Mouse (Mus musculus): ENCODE measurements at regions not wholly inside any gene's neighbourhood (a gene's known extent, or its start where the extent isn't known, plus 50 kb on each side); places are given as distances from the start of the nearest gene placed in this dataset.

GRCm38 (mm10) chr5:44917173-44917815, 117.8 kb upstream of the Ldb2 start:
- H3K4me3 ChIP-seq = peak overlapping the region; percentile 39
- TF ChIP-seq CTCF (IDR thresholded peaks at IDR 0.05) = no peak
- DNase-seq = no peak
- H3K27ac ChIP-seq = no peak overlapping the region
- intact Hi-C loops (cut with DNase I) = no loop called here

DNA sequence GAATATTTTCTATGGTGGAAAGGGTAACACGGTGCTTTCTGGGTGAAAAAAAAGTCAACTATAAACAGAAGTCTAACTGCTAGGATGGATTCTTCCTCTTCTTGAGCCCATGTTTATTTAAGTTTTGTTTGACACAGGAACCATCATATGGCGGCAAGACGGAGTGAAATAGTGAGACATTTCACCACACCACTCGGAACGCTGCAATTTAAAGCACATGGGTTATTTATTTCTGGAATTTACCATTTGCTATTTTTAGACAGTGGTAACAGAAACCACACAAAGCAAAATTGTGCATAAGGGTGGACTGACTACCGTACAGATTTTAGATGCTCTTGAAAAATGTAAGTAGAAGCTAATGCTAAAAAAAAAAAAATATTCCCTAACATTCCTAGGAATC, 103.1 kb upstream of the Ldb2 start:
- no peak for TF ChIP-seq CTCF (IDR thresholded peaks at IDR 0.05)
- Histone ChIP-seq H3K4me3 (no peak overlapping the region), H3K27ac (no peak overlapping the region)
- DNase-seq = no peak
- intact Hi-C loops (cut with DNase I) = no loop called here

DNA sequence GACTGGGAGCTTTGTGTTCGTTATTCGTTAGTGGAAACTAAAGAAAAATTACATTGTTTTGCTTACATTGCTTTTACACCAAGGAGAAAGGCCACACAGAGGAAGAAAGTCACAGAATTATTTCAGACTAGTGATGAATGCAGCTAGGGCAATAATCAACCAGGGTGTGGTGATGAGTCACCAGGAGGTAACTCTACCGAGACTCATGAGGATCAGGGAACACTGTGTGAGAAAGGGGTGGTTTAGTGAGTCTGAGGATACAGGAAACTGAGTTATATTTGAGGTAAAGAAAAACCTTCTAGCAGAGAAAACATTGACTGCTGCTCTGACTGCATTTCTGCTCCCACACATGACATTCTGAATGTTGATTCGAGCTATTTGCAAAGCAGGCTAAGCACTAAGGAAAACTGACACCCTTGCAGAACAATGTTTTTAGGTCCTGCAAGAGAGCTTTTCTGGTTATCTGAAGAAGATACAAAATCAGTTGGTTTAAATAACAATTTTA, 87.1 kb upstream of the Ldb2 start:
- no peak for DNase-seq
- TF ChIP-seq CTCF (IDR thresholded peaks at IDR 0.05) = no peak
- intact Hi-C loops (cut with DNase I) = no loop called here
- Histone ChIP-seq H3K27ac (no peak overlapping the region), H3K4me3 (no peak overlapping the region)

DNA sequence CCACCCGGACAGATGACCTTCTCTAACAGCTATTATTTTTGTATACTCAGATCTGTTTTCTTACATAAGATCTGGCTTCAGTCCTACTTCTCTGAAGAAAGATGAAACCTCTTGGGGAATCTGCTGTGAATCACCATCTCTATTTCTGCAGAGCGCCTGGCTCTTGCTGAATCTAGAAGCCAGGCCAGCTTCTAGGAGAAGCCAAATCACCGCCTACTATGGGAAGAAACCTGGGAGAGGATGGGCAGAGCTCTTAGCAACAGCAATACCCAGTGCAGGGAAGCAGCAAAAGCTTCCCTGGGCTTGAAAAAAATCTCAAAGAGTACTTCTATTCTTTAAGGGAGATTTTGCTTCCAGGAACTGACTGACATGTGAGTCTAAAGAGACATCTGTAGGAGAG, 77.5 kb upstream of the Ldb2 start:
- peak overlapping the region; percentile 63 for H3K27ac ChIP-seq
- intact Hi-C loops (cut with DNase I) = no loop called here
- no peak overlapping the region for H3K4me3 ChIP-seq
- DNase-seq = peak; percentile 69
- TF ChIP-seq CTCF (IDR thresholded peaks at IDR 0.05) = no peak

DNA sequence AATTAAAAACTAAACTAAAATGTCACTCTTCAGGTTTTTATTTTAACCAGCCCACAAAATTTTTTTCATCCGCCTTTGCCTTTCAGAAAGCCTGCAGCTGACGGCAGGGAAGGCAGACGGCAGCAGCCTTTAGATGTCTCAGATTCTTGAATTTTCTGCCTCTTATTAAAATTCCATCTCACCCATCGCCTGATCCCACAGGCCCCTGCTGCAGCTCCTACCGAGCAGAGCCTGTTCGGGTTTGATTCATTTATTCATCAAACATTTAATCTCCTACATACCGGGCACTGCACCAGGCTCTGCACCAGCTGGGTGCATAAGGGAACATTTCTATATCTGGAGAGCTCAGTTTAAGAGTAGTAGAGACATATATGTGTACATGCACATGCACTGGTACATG, 72.8 kb upstream of the Ldb2 start:
- no peak overlapping the region for H3K27ac ChIP-seq
- no peak for TF ChIP-seq CTCF (IDR thresholded peaks at IDR 0.05)
- H3K4me3 ChIP-seq = no peak overlapping the region
- intact Hi-C loops (cut with DNase I) = no loop called here
- DNase-seq = no peak

DNA sequence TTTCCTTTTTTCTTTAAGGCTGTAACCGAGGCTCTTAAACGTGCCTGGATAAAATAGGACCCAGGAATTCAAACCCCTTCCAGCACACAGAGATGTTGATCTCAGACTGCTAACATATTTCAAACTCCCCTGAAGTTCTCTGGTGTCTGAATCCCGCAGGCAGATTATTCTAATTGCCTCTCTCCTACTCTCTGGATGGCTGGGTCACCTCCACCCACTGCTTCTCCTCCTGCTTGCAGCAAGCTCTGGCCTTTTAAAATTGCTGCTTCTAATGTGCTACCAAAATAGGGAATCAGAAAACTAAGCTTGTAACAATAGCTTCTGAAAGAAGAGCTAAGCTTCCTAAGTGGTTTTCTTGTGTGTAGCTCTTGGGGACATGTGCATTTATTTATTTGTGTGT, 64.4 kb upstream of the Ldb2 start:
- Histone ChIP-seq H3K4me3 (no peak overlapping the region), H3K27ac (no peak overlapping the region)
- no peak for TF ChIP-seq CTCF (IDR thresholded peaks at IDR 0.05)
- DNase-seq = no peak
- intact Hi-C loops (cut with DNase I) = no loop called here

DNA sequence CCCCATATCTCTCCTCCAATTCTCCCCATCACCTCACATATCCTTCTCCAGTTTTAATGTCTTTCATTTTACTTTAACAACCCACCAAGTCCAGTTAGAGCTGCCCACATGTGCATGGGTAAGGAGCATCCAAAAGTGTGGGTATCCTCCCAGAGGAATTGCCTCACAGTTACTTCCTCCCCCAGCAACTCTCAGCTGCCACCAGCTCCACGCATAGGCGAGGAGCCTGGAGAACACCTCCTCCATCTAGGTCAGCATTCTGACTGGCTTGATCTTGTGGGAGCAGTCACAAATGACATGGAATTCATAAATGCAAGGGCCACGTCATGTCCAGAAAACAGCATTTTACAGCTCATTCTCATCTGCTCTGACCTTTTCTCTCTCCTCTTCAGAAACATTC, 63.9 kb upstream of the Ldb2 start:
- no peak for TF ChIP-seq CTCF (IDR thresholded peaks at IDR 0.05)
- no peak overlapping the region for H3K4me3 ChIP-seq
- H3K27ac ChIP-seq = no peak overlapping the region
- no peak for DNase-seq
- intact Hi-C loops (cut with DNase I) = no loop called here

DNA sequence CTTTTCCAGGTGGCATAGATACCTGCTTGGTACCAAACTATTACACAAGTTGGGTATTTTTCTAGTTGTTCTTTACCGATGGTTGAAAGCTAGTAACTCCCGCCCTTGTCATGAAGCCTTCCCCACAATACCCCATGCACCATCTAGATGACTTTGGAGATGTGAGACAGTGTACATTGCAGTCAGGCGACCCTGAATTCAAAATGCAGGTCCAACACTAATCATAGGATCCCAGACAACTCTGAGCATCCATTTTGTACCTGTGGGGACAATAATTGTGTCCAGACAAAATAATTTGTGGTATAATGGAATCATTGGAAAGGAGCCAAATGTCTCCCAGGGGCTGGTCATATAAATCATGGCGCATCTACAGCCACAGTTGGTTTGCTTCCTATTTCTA, 54.7 kb upstream of the Ldb2 start:
- DNase-seq = no peak
- Histone ChIP-seq H3K27ac (no peak overlapping the region), H3K4me3 (no peak overlapping the region)
- intact Hi-C loops (cut with DNase I) = no loop called here
- no peak for TF ChIP-seq CTCF (IDR thresholded peaks at IDR 0.05)
